Mouse (Mus musculus) liver, embryonic 11.5 days (tissue): Measurements from ENCODE around the gene Gmds. TPM values are rescaled to one million over a fixed set of nuclear protein-coding genes. Genes with fewer than 3 reads are reported as not detected.

Experiments used
- ATAC-seq: fragments of 200-750 bp; cut with Nextera tagmentation; replicated peaks from 2 replicates; pipeline ENCODE4 v1.8.0; 2017; ENCODE audit warnings: moderate number of reproducible peaks, mild to moderate bottlenecking, moderate TSS enrichment, moderate library complexity; ENCODE audit not compliant: low FRiP score
- DNase-seq: peaks from one replicate; pipeline ENCODE4 v3.0.0-alpha.2; 2017; ENCODE audit warnings: low spot score
- H3K27ac ChIP-seq: fragments of 300-500 bp; sonication (generic); 2 replicates; pipeline ENCODE4 v1.5.1; 2014; ENCODE audit warnings: mild to moderate bottlenecking, low read depth, low read length, control low read depth
- H3K27me3 ChIP-seq: fragments of 300-500 bp; sonication (generic); replicated peaks from 2 replicates; pipeline ENCODE4 v1.6.1; 2014; ENCODE audit warnings: low read length, mixed read lengths; ENCODE audit not compliant: control insufficient read depth, insufficient read depth
- H3K36me3 ChIP-seq: fragments of 300-500 bp; sonication (generic); 2 replicates; pipeline ENCODE4 v1.6.1; 2014; ENCODE audit warnings: mild to moderate bottlenecking, low read length, moderate library complexity, mixed read lengths; ENCODE audit not compliant: control insufficient read depth, insufficient read depth
- H3K4me1 ChIP-seq: fragments of 300-500 bp; sonication (generic); replicated peaks from 2 replicates; pipeline ENCODE4 v1.6.1; 2014; ENCODE audit warnings: low read length, mixed read lengths; ENCODE audit not compliant: control insufficient read depth, insufficient read depth
- H3K4me2 ChIP-seq: fragments of 300-500 bp; sonication (generic); 2 replicates; pipeline ENCODE4 v1.6.1; 2014; ENCODE audit warnings: mild to moderate bottlenecking, control low read depth, moderate library complexity
- H3K4me3 ChIP-seq: fragments of 300-500 bp; sonication (generic); 2 replicates; pipeline ENCODE4 v1.5.1; 2014; ENCODE audit warnings: low read depth, low read length, control low read depth
- H3K9ac ChIP-seq: fragments of 300-500 bp; sonication (generic); 2 replicates; pipeline ENCODE4 v1.6.1; 2014; ENCODE audit warnings: low read depth, low read length, control low read depth
- H3K9me3 ChIP-seq: fragments of 300-500 bp; sonication (generic); 2 replicates; pipeline ENCODE4 v1.6.1; 2016; ENCODE audit warnings: low read length, inconsistent platforms, mixed read lengths; ENCODE audit not compliant: control insufficient read depth
- WGBS: fragments of 180-500 bp; shearing (Covaris S2); extraction: QIAGEN DNeasy Blood & Tissue Kit; methylation state at CpG from one replicate; pipeline ENCODE4 v1.1.7; 2014; 5-methylcytosine and 5-hydroxymethylcytosine counted together
- polyA plus RNA-seq: library from polyadenylated mRNA; unstranded; fragments of >200 nt; fragmentation: Nextera tagmentation; extraction: Ambion mirVana; gene quantifications from 2 replicates; pipeline ENCODE4 v1.2.1, GENCODE M21; 2014

Gene Gmds
- 19.7 and 23.4 TPM in 2 replicates for polyA plus RNA-seq

- ATAC-seq (peak; percentile 99), DNase-seq (peak; percentile 91)
- H3K4me3 ChIP-seq: peak within 1 kb of the TSS; percentile 83
- 3% methylated on average over 51 of the region's 55 CpGs for WGBS
- peak within 1 kb of the TSS; percentile 95 for H3K4me2 ChIP-seq
- no peaks in the 10 kb centered on the region for H3K27me3 ChIP-seq
- no peaks in the 10 kb centered on the region; the same call in 1 of the 2 replicates for H3K4me1 ChIP-seq
- no peaks in the 10 kb centered on the region for H3K9me3 ChIP-seq
- peak within 1 kb of the TSS; percentile 89 for H3K9ac ChIP-seq
- no peaks in the 10 kb centered on the region for H3K36me3 ChIP-seq
- H3K27ac ChIP-seq: peak within 1 kb of the TSS; percentile 60; the same call in 1 of the 2 replicates
These were observed at the start of gene Gmds for GRCm38 (mm10) chr13:32338513-32339365. Gene Gmds, minus strand, starts transcription at chr13:32338740.

- no peak overlapping the region for H3K4me2 ChIP-seq
- H3K27me3 ChIP-seq: no peaks in the 10 kb centered on the region
- 69% methylated on average over 4 of the region's 4 CpGs for WGBS
- no peaks in the 10 kb centered on the region for H3K36me3 ChIP-seq
- no peak overlapping the region for H3K9ac ChIP-seq
- ATAC-seq (no peak), DNase-seq (no peak)
- H3K27ac ChIP-seq: no peak overlapping the region
- H3K9me3 ChIP-seq: no peaks in the 10 kb centered on the region
- H3K4me3 ChIP-seq: no peak overlapping the region
- H3K4me1 ChIP-seq: no peaks in the 10 kb centered on the region
These were observed 47.0 kb upstream of the Gmds start for GRCm38 (mm10) chr13:32385421-32386092.

- 69% methylated on average over 6 of the region's 6 CpGs for WGBS
- no peaks in the 10 kb centered on the region for H3K27me3 ChIP-seq
- H3K36me3 ChIP-seq: no peaks in the 10 kb centered on the region
- no peak overlapping the region for H3K27ac ChIP-seq
- no peak overlapping the region for H3K4me3 ChIP-seq
- no peaks in the 10 kb centered on the region for H3K9me3 ChIP-seq
- no peak for ATAC-seq
- no peak overlapping the region for H3K4me2 ChIP-seq
- H3K4me1 ChIP-seq: no peaks in the 10 kb centered on the region
- DNase-seq: no peak
- H3K9ac ChIP-seq: no peak overlapping the region
These were observed 43.9 kb upstream of the Gmds start for GRCm38 (mm10) chr13:32382227-32383010.

- ATAC-seq (no peak), DNase-seq (no peak)
- Histone ChIP-seq H3K9ac (no peak overlapping the region), H3K27me3 (no peaks in the 10 kb centered on the region), H3K27ac (no peak overlapping the region), H3K4me3 (no peak overlapping the region), H3K4me1 (no peaks in the 10 kb centered on the region), H3K9me3 (no peaks in the 10 kb centered on the region), H3K36me3 (no peaks in the 10 kb centered on the region), H3K4me2 (no peak overlapping the region)
- WGBS: 74% methylated on average over 1 of the region's 1 CpGs
These were observed 40.1 kb upstream of the Gmds start for GRCm38 (mm10) chr13:32378634-32379033.

GRCm38 (mm10) chr13:32372531-32372883, 34.0 kb upstream of the Gmds start:
- ATAC-seq (no peak), DNase-seq (no peak)
- 69% methylated on average over 2 of the region's 2 CpGs for WGBS
- Histone ChIP-seq H3K4me1 (no peaks in the 10 kb centered on the region), H3K9me3 (no peaks in the 10 kb centered on the region), H3K4me2 (no peak overlapping the region), H3K27ac (no peak overlapping the region), H3K9ac (no peak overlapping the region), H3K27me3 (no peaks in the 10 kb centered on the region), H3K4me3 (no peak overlapping the region), H3K36me3 (no peaks in the 10 kb centered on the region)

GRCm38 (mm10) chr13:32371874-32372530, 33.5 kb upstream of the Gmds start:
- Histone ChIP-seq H3K9me3 (no peaks in the 10 kb centered on the region), H3K36me3 (no peaks in the 10 kb centered on the region), H3K4me3 (no peak overlapping the region), H3K9ac (no peak overlapping the region), H3K4me2 (no peak overlapping the region), H3K4me1 (no peaks in the 10 kb centered on the region), H3K27ac (no peak overlapping the region), H3K27me3 (no peaks in the 10 kb centered on the region)
- ATAC-seq: no peak
- DNase-seq: no peak
- 77% methylated on average over 4 of the region's 4 CpGs for WGBS

GRCm38 (mm10) chr13:32370751-32371150, 32.2 kb upstream of the Gmds start:
- 78% methylated on average over 7 of the region's 7 CpGs for WGBS
- no peak overlapping the region for H3K4me3 ChIP-seq
- no peaks in the 10 kb centered on the region for H3K27me3 ChIP-seq
- no peak overlapping the region for H3K27ac ChIP-seq
- no peak overlapping the region for H3K9ac ChIP-seq
- no peaks in the 10 kb centered on the region for H3K36me3 ChIP-seq
- ATAC-seq (no peak), DNase-seq (no peak)
- no peaks in the 10 kb centered on the region for H3K9me3 ChIP-seq
- no peak overlapping the region for H3K4me2 ChIP-seq
- no peaks in the 10 kb centered on the region for H3K4me1 ChIP-seq

- Histone ChIP-seq H3K27ac (no peak overlapping the region), H3K9ac (no peak overlapping the region), H3K4me2 (no peak overlapping the region), H3K27me3 (no peaks in the 10 kb centered on the region), H3K4me1 (no peaks in the 10 kb centered on the region), H3K36me3 (no peaks in the 10 kb centered on the region), H3K4me3 (no peak overlapping the region), H3K9me3 (no peaks in the 10 kb centered on the region)
- no peak for DNase-seq
- no peak for ATAC-seq
- 76% methylated on average over 1 of the region's 1 CpGs for WGBS
These were observed 31.6 kb upstream of the Gmds start for GRCm38 (mm10) chr13:32370135-32370534.
